Mouse (Mus musculus): ENCODE measurements around the gene Mocs3. TPM values are rescaled to one million over a fixed set of nuclear protein-coding genes. Genes with fewer than 3 reads are reported as not detected.

Mocs3 gene
- polyA plus RNA-seq, 1 experiment from 2014 or later, result 9.6 TPM

- Histone ChIP-seq H3K4me3 (replicated peaks) (no peak overlapping the region), H3K27me3 (peaks cover 22% of the 10 kb centered on the region), H3K9ac (no peak overlapping the region), H3K9me3 (no peaks in the 10 kb centered on the region), H3K4me2 (no peak overlapping the region), H3K36me3 (replicated peaks) (no peaks in the 10 kb centered on the region), H3K4me1 (peaks cover 6% of the 10 kb centered on the region; the same call in 1 of the 2 replicates), H3K27ac (no peak overlapping the region)
- no peak for ATAC-seq (ENCODE audit: low FRiP score)
- 25% methylated on average over 2 of the region's 2 CpGs for WGBS
Observed at GRCm38 (mm10) chr2:168248856-168249245, 18.4 kb downstream of the Mocs3 start.

GRCm38 (mm10) chr2:168250270-168250669 lies 19.8 kb downstream of the Mocs3 start:
- H3K27ac ChIP-seq, result no peak overlapping the region
- ATAC-seq (ENCODE audit: low FRiP score), result peak; percentile 21; the same call in 1 of the 2 replicates
- 20% methylated on average over 8 of the region's 8 CpGs for WGBS
- no peak overlapping the region for H3K9ac ChIP-seq
- H3K27me3 ChIP-seq, result peaks cover 15% of the 10 kb centered on the region
- no peaks in the 10 kb centered on the region for H3K9me3 ChIP-seq
- no peak overlapping the region for H3K4me2 ChIP-seq
- no peak overlapping the region for H3K4me3 ChIP-seq (replicated peaks)
- peaks cover 6% of the 10 kb centered on the region; the same call in 1 of the 2 replicates for H3K4me1 ChIP-seq
- H3K36me3 ChIP-seq (replicated peaks), result no peaks in the 10 kb centered on the region

GRCm38 (mm10) chr2:168252639-168253292 lies 22.3 kb downstream of the Mocs3 start:
- Histone ChIP-seq H3K9me3 (no peaks in the 10 kb centered on the region), H3K27me3 (peaks cover 13% of the 10 kb centered on the region; the same call in 1 of the 2 replicates), H3K4me3 (replicated peaks) (no peak overlapping the region; the same call in 1 of the 2 replicates), H3K27ac (no peak overlapping the region), H3K4me1 (peaks cover 6% of the 10 kb centered on the region; the same call in 1 of the 2 replicates), H3K9ac (no peak overlapping the region), H3K4me2 (peak overlapping the region; percentile 30), H3K36me3 (replicated peaks) (no peaks in the 10 kb centered on the region)
- 0 out of 2 replicates have a peak, but pooled peaks have one; percentile 37 for ATAC-seq (ENCODE audit: low FRiP score)
- 12% methylated on average over 16 of the region's 16 CpGs for WGBS

GRCm38 (mm10) chr2:168253822-168254221 lies 23.4 kb downstream of the Mocs3 start:
- H3K36me3 ChIP-seq (replicated peaks), result no peaks in the 10 kb centered on the region

GRCm38 (mm10) chr2:168256506-168256905 lies 26.1 kb downstream of the Mocs3 start:
- H3K4me2 ChIP-seq, result no peak overlapping the region
- WGBS, result 88% methylated on average over 3 of the region's 3 CpGs
- H3K36me3 ChIP-seq (replicated peaks), result no peaks in the 10 kb centered on the region
- H3K27ac ChIP-seq, result no peak overlapping the region
- no peak overlapping the region for H3K4me3 ChIP-seq (replicated peaks)
- H3K27me3 ChIP-seq, result 0 out of 2 replicates have a peak, but pooled peaks cover 4% of the 10 kb centered on the region
- H3K4me1 ChIP-seq, result peaks cover 6% of the 10 kb centered on the region; the same call in 1 of the 2 replicates
- no peaks in the 10 kb centered on the region for H3K9me3 ChIP-seq
- no peak for ATAC-seq (ENCODE audit: low FRiP score)
- no peak overlapping the region for H3K9ac ChIP-seq

More at GRCm38 (mm10) chr2:168253822-168254221, 23.4 kb downstream of the Mocs3 start:
- peaks cover 13% of the 10 kb centered on the region; the same call in 1 of the 2 replicates for H3K27me3 ChIP-seq
- no peak overlapping the region for H3K27ac ChIP-seq
- no peaks in the 10 kb centered on the region for H3K9me3 ChIP-seq
- no peak; the same call in 1 of the 2 replicates for ATAC-seq (ENCODE audit: low FRiP score)
- H3K9ac ChIP-seq, result no peak overlapping the region
- WGBS, result 69% methylated on average over 7 of the region's 7 CpGs
- H3K4me3 ChIP-seq (replicated peaks), result no peak overlapping the region
- no peak overlapping the region for H3K4me2 ChIP-seq
- peaks cover 6% of the 10 kb centered on the region; the same call in 1 of the 2 replicates for H3K4me1 ChIP-seq

- Histone ChIP-seq H3K27ac (no peak overlapping the region), H3K4me2 (no peak overlapping the region), H3K9ac (no peak overlapping the region), H3K36me3 (replicated peaks) (no peaks in the 10 kb centered on the region), H3K9me3 (no peaks in the 10 kb centered on the region), H3K4me3 (replicated peaks) (no peak overlapping the region), H3K27me3 (no peaks in the 10 kb centered on the region), H3K4me1 (peaks cover 6% of the 10 kb centered on the region; the same call in 1 of the 2 replicates)
- WGBS, result 87% methylated on average over 4 of the region's 4 CpGs
- ATAC-seq (ENCODE audit: low FRiP score), result no peak
Observed at GRCm38 (mm10) chr2:168257188-168257587, 26.8 kb downstream of the Mocs3 start.

GRCm38 (mm10) chr2:168259046-168259445 lies 28.6 kb downstream of the Mocs3 start:
- H3K9ac ChIP-seq, result no peak overlapping the region
- no peak overlapping the region for H3K27ac ChIP-seq
- no peak overlapping the region for H3K4me3 ChIP-seq (replicated peaks)
- ATAC-seq (ENCODE audit: low FRiP score), result no peak
- 88% methylated on average over 8 of the region's 8 CpGs for WGBS
- no peak overlapping the region for H3K4me2 ChIP-seq
- no peaks in the 10 kb centered on the region for H3K4me1 ChIP-seq
- no peaks in the 10 kb centered on the region for H3K9me3 ChIP-seq
- H3K27me3 ChIP-seq, result no peaks in the 10 kb centered on the region
- no peaks in the 10 kb centered on the region for H3K36me3 ChIP-seq (replicated peaks)

- no peaks in the 10 kb centered on the region for H3K9me3 ChIP-seq
- H3K27me3 ChIP-seq, result no peaks in the 10 kb centered on the region
- no peak for ATAC-seq (ENCODE audit: low FRiP score)
- no peak overlapping the region for H3K4me3 ChIP-seq (replicated peaks)
- WGBS, result 90% methylated on average over 3 of the region's 3 CpGs
- H3K36me3 ChIP-seq (replicated peaks), result no peaks in the 10 kb centered on the region
- H3K27ac ChIP-seq, result no peak overlapping the region
- H3K4me1 ChIP-seq, result no peaks in the 10 kb centered on the region
- H3K4me2 ChIP-seq, result no peak overlapping the region
- H3K9ac ChIP-seq, result no peak overlapping the region
Observed at GRCm38 (mm10) chr2:168260124-168260523, 29.7 kb downstream of the Mocs3 start.

GRCm38 (mm10) chr2:168260900-168261299 lies 30.5 kb downstream of the Mocs3 start:
- H3K27ac ChIP-seq, result no peak overlapping the region
- H3K4me2 ChIP-seq, result no peak overlapping the region
- H3K4me3 ChIP-seq (replicated peaks), result no peak overlapping the region
- H3K9me3 ChIP-seq, result no peaks in the 10 kb centered on the region
- H3K36me3 ChIP-seq (replicated peaks), result no peaks in the 10 kb centered on the region
- 90% methylated on average over 10 of the region's 10 CpGs for WGBS
- ATAC-seq (ENCODE audit: low FRiP score), result no peak
- H3K27me3 ChIP-seq, result no peaks in the 10 kb centered on the region
- no peak overlapping the region for H3K9ac ChIP-seq
- H3K4me1 ChIP-seq, result no peaks in the 10 kb centered on the region

GRCm38 (mm10) chr2:168268033-168268432 lies 37.6 kb downstream of the Mocs3 start:
- H3K4me2 ChIP-seq, result no peak overlapping the region
- no peaks in the 10 kb centered on the region for H3K36me3 ChIP-seq (replicated peaks)

GRCm38 (mm10) chr2:168273387-168273786 lies 43.0 kb downstream of the Mocs3 start:
- Histone ChIP-seq H3K27me3 (peaks cover 52% of the 10 kb centered on the region), H3K4me2 (no peak overlapping the region), H3K9ac (no peak overlapping the region), H3K9me3 (no peaks in the 10 kb centered on the region), H3K4me1 (peaks cover 4% of the 10 kb centered on the region; the same call in 1 of the 2 replicates), H3K4me3 (replicated peaks) (no peak overlapping the region), H3K36me3 (replicated peaks) (no peaks in the 10 kb centered on the region), H3K27ac (no peak overlapping the region)
- no peak for ATAC-seq (ENCODE audit: low FRiP score)
- 49% methylated on average over 9 of the region's 9 CpGs for WGBS

More at GRCm38 (mm10) chr2:168268033-168268432, 37.6 kb downstream of the Mocs3 start:
- H3K27me3 ChIP-seq, result peaks cover 8% of the 10 kb centered on the region
- ATAC-seq (ENCODE audit: low FRiP score), result no peak
- H3K27ac ChIP-seq, result no peak overlapping the region
- no peak overlapping the region for H3K9ac ChIP-seq
- no peaks in the 10 kb centered on the region for H3K9me3 ChIP-seq
- 49% methylated on average over 7 of the region's 7 CpGs for WGBS
- H3K4me1 ChIP-seq, result no peaks in the 10 kb centered on the region
- H3K4me3 ChIP-seq (replicated peaks), result no peak overlapping the region

- ATAC-seq (ENCODE audit: low FRiP score), result no peak
- Histone ChIP-seq H3K36me3 (replicated peaks) (no peaks in the 10 kb centered on the region), H3K27me3 (peaks cover 57% of the 10 kb centered on the region), H3K4me3 (replicated peaks) (no peak overlapping the region), H3K4me2 (no peak overlapping the region), H3K4me1 (peaks cover 4% of the 10 kb centered on the region), H3K27ac (no peak overlapping the region), H3K9me3 (no peaks in the 10 kb centered on the region), H3K9ac (no peak overlapping the region)
- 13% methylated on average over 11 of the region's 11 CpGs for whole genome bisulfite sequencing
Observed at GRCm38 (mm10) chr2:168274374-168274935, 44.0 kb downstream of the Mocs3 start.

Data from forebrain, embryonic 12.5 days (tissue).